Mouse (Mus musculus): ENCODE measurements around the gene Clmp.

Gene Clmp

DNA sequence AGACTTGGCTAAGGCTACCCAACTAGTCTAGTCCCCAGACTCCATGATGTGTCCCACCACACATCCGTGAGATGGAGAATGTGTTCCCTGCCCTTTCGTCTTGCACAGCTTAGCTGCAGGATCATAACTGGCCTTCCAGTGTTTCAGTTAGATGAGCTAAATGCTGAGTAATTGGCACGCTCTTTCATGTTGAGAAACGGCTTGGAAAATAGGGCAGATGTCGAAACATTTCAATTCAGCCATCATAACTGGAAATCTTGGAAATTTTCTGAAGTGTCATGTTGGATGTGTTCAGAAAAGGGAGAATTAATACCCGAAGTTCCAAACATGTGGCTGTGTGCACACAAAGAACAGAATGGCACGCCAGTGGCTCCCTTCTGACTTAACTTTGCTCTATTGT is 4.7 kb downstream of the Clmp start:
- no peak for DNase-seq (ENCODE audit: extremely low spot score)

DNA sequence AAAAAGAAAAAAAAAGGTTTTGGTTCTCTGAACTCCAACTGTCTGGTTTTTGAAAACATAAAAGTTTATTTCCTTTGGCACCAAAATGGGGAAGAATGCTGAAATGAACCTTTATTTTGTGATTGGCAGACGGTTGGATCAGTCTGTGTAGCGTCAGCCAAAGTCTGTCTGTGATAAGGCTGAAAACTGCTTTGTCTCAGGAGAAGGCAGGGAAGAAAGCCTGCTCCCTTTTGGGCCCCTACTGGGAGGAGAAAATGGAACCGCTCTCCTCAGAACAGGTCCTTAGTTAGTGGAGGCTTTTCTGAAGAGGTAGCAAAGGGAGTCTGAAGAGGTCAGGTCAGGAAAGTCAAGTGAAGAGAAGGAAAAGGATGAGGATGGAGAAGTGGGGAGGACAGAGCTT is 7.3 kb downstream of the Clmp start:
- no peak for DNase-seq (ENCODE audit: extremely low spot score)

DNA sequence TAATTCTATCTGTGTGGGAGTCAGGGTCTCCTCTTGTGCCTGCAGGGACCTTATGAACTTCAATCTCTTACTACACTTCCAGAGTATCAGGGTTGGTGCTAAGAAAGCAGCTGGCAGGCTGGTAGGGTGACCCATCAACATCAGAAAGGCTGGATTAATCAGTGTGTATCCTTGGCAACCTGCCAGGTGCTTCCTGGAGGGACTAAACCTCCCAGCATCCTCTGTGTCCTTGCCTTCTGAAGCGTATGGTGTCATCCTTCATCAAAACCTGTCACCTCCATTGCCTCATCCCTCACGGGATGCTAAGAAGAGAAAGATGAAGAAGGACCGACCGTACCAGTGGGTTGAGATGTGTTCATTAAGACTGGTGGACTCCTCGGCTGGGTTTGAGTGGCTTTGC is 8.0 kb downstream of the Clmp start:
- DNase-seq (ENCODE audit: extremely low spot score): no peak

DNA sequence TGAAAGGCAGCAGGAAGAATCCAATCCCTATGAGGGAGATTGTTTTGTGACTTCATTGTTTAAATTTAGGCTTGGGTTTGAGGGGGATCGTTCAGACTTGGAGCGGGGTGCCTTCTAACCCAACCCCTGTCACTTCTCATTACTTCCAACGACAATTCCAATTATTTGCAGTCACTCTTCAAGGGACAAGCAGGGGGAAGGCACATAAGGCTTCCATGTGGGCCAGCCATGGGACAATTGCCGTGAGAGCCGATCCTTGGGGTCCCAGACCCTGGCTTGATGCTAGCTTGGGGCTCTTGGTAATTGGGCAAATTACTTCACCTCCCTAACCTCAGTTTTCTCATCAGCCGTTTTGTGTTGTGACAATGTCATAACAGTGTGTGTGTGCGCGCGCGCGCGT is 8.5 kb downstream of the Clmp start:
- DNase-seq (ENCODE audit: extremely low spot score): no peak

DNA sequence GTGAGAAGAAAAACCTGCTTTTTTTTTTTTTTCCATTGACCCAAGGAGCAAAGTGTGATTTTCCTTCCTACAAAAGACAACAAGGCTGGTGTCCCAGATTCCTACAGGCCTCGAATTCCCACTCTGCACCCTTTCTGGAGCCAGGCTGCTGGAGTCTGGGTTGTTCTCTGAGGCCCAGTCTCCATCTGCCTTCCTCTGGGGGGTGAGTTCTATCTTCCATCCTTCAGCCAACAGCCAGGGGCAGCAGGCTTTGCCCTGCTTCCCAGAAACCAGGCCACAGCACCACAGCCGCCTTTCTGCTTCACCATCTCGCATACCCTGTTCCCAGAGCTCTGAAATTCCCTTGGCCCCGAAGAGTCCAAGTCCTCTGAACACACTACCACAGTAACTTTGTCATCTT is 10.3 kb downstream of the Clmp start:
- DNase-seq (ENCODE audit: extremely low spot score): no peak

DNA sequence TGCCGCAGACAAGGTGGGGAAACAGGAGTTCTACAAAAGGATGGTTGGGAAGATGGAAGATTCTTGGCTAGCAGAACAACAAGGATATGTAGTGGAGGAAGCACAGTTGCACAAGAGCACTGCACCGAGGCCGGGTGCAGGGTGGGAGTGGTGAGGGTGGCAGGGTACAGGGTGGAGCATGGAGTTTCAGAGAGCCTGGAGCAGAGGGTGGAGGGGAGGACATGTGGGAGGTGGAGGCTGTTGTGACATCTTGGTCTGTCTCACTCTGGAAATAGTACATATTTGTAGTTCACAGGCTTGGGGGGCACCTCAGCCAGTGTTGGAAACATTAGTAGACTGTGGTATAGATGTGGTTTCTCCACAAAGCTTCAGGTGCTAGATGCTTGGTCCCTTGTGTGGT is 13.4 kb downstream of the Clmp start:
- no peak for DNase-seq (ENCODE audit: extremely low spot score)

DNA sequence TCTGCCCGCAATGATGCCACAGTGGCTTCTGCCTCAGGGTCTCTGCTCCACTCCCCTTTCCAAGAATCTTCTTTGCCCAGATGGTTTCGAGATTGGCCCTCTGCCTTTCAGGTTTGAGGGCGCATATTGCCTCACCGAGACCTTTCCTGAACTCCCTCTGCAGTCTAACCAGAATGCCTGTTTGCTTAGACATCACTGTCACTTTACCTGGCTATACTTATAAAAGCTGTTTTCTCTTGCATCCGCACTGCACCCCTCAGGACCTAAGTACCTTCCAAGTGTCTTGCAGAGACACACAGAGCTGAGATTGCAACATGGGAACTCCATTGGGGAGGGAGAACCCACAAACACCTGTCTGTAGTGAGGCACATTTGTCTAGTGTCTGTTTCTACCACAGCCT is 14.5 kb downstream of the Clmp start:
- no peak for DNase-seq (ENCODE audit: extremely low spot score)

DNA sequence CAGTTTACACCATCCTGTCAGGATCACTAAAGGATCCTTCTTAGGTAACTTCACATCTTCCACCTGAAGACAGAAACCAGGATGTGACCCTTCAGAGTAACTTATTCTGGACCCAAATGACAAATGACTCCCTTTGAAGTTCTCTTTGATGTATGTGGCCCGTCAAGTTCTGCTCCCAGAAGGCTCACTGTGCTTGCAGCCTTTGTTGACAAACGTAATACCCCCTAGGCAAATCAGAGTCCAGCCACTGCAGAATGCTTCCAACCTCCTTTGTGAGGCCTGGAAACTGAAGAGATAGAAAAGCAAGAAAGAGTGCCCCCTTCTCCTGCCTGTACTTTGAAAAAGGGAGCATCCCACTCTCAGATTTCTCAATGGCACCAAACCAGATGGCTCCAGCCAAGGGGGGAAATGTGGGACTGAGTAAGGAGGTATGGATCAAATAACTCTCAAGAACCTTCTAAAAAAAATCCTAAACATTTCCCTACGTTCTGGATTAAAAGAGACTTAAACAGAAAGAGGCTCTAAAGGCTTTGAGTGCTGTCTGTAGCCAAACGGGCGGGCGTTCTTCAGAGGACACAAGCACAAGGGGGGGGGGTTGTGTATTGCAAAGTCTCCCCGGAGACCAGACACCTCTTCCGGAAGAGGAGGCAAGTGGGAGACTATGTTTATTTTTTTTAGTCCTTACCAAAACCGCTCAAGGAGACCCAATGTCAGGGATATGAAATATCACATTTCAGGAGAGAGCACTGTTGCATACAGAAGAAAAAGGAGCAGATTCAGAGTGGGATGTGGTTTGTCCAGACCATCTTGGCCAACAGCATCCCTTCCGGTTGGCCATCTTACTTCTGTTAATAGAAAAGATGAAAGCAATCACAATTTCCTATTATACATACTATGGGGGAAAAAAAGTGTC is 18.9 kb downstream of the Clmp start:
- peak; percentile 46 for DNase-seq (ENCODE audit: extremely low spot score)

DNA sequence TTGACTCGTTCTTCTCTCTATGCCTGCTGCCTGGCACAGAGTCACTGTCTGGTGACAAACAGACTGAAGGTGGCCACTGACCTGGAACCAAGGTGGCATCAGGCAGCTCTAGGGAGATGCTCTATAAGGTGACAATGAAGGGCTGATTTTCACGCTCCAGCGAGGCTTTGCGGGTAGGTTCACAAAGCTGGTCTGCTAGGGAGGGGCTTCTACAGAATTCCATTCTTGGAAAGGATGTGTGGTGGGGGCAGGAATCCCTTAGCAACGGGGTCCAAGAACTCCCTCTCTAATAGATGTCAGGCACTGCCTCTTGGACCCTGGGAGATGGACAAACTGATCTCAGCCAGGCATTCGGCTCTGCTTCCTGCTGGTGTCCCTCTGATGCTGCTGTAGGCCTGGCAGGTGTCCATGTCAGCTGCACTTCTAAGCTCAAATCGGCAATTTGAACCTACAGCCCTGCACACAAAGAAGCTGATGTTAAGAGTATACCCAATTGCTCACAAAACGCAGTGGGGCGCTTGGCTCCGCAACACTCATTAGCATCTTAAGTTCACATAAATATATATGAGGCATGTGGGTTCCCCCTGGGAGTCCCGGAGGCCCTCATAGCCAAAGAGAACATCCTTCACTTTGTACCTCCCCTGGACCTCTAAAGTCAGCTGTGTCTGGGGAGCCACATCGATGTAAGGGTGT is 22.8 kb downstream of the Clmp start:
- DNase-seq (ENCODE audit: extremely low spot score): no peak

DNA sequence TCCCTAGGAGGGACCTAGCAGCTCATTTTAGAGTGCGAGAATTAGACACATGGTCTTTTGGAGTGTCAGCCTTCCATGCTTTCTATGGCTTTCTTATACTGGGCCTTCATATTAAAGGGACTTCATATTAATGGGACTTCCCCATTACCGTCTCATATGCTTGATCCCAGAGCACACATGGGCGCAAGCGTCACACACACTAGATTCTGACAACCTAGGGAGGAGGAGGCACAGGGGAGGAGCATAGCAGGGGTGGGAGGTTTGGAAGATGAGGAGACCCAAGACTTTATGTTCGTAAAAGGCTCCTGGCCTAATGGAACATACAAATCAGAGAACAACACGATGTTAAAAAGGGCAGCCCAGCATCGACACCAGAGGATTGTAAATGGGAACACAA is 23.4 kb downstream of the Clmp start:
- DNase-seq (ENCODE audit: extremely low spot score): no peak

DNA sequence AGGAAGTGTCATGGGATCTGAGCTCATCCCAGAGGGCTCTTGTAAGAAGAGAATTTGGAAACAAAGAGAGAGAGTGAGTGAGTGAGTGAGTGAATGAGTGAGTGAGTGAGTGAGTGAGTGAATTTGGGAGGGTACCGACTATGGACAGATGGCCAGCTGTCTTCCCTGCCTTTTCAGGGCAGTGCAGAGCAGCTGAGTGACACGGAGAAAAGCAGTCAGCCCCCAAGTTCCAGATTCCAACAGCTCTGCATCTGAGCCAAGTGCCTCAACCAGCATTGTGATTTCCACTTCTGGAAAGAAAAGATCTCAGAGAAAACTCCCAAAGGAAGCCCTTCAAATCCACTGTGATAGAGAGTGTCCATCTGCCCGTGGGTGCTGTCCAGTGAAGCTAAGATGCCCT is 23.8 kb downstream of the Clmp start:
- no peak for DNase-seq (ENCODE audit: extremely low spot score)

DNA sequence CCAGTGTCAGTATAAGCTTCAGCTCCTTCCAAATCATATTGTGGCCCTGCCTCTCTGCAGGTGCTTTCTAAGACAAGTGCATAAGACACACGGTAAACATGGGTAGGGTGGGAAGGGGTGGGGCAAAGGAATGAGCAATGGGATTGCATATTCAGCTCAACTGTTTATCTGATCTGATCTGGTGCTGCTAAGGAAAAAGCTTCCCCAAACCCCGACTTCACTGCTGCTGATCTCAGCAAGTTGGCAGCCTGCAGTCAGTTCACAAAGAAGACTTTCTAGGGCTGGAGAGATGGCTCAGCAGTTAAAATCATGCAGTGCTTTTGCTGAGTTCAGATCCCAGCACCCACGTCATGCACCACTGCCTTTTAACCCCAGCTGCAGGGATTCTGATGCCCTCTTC is 24.2 kb downstream of the Clmp start:
- no peak for DNase-seq (ENCODE audit: extremely low spot score)

DNA sequence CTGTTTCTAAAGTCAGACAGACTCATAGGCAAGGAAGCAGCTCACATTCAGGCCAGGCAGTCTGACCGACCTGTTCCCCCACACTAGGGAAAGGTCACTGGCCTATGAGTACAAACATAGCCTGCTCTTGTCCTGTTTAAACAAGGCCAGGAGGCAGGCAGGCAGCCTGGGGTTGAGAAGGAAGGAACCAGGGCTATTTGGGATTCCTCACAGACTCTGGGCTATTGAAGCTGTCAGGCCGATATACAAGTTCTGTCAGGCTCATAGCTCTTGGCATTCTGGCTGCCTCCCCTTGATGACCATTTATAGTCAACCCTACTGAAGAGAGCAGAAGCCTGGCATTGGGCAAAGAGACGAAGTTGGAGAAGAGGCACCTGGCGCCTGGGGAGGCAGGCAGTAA is 25.9 kb downstream of the Clmp start:
- DNase-seq (ENCODE audit: extremely low spot score): no peak

DNA sequence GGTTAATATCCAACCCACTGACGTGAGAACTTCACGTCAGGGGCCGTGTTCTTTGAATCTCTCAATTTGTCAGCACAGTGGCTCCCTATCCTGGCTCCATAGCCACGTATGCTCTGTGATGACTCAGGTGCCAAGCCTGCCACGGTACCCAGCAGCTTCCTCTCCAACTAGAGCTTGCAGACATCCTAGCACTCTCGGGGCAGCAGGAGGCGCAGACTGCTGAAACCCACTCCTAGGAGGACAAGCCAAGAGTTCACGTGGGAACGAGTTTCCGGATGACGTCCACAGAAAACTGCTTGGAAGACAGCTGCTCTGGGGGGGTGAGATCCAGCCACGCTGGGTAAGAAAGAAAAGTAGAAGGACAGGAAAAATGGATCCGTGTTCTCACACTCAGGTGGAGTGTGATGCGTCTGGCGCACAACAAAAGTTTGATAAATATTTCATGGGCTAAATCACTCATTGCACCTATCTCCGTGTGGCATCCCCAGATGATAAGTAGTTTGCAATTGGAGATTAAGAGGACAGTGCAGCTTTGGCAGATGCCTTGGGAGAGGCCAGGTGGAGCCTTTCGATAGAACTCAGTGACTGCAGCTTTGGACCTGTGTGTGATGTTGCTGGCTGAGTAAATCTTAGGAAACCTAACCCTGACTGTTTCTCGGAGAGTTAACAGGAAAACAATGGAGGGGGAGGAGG is 31.6 kb downstream of the Clmp start:
- DNase-seq (ENCODE audit: extremely low spot score): no peak

DNA sequence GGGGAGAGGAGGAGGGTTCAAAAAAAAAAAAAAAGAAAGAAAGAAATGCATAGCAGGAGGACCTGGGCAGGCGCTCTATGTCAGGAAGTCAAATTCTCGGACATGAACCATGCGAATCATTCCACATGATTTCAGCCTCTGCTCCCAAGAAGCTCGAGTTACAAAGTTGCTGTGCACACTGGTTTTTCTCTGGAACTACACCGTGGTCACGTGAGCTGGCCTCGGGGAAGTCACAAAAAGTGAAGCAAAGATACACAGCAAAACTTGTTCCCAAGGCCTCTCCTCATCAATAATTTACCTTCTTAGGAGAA is 32.1 kb downstream of the Clmp start:
- no peak for DNase-seq (ENCODE audit: extremely low spot score)

DNA sequence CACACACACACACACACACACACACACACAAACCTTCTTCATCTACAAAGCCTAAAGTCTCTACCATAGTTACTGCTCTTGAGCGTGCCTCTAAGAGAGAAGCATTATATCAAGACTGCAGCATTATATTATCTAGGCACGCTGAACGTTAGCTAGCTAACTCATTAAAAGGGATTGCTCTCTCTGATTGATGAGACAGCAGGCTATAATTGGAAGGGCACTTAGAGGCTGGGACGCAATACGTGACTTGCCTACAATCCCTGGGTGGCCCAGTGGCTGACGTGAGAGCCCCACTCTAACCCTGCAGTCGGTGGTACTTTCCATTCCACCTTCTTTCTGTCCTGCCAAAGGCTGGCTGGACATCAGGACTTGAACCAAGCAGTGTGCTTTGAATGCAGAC is 35.1 kb downstream of the Clmp start:
- no peak for DNase-seq (ENCODE audit: extremely low spot score)

DNA sequence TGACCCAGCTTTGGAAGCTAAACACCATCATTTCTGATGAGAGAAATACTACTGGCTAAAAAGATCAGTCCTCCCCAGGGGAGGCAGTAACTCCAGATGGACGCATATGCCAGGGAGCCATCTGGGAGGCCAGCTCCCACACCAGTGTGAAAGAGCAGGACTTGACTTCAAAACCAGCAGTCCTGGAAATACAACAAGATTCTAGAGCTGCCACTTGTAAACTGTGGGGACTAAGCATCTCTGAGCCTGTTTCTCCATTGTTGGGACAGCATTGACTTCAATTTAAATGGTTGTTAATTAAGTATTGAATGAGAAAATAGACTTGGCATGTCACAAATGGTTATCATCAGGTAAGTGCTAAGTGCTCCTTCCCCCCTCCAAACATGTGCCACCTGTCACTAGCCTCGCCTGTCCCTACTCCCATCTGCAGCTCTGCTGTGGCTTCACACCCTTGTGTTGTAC is 37.6 kb downstream of the Clmp start:
- DNase-seq (ENCODE audit: extremely low spot score): no peak

DNA sequence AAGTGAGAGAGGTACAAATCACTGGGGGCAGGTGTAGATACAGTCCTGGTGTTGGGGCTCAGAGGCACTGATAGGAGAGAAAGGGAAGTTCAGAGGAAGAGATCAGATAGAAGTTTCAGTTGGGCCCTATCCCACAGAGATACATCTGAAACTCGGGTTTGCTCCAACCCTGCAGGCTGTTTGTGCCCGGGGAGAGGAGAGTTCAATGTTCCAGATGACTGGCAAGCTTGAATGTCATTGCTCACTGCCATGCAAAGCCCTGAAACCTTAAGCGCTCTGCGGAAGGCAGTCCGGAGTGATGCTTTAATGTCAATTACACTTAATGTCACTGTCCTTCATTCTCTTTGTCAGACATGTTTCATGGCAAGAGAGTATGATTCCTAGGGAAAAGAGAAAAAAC is 39.2 kb downstream of the Clmp start:
- no peak for DNase-seq (ENCODE audit: extremely low spot score)

DNA sequence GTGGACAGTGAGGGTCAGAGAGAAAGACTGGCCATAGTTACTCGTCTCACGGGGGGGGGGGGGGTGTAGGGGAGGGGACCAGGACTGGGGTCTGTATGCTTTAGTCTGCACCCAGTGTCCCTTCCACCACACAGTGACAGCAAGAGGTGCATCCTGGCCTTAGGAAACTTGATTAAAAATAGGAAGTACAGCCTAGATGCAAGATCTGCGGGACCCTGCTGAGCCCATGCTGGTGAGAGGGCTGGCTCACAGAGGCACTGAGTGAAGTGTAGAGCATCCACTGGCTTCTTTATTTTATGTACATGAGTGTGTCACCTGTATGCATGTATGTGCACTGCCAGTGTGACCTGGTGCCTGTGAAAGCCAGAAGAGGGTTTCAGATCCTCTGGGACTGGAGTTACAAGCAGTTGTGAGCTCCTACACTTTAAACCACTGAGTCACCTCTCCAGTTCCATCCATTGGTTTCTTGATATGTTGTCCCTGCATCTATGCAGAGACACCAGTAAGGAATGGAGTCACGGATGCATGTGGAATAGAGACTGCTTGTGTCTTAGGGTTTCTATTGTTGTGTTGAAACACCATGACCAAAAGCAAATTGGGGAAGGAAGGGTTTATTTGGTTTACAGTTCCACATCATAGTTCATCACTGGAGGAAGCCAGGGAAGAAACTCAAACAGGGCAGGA is 41.5 kb downstream of the Clmp start:
- DNase-seq (ENCODE audit: extremely low spot score): no peak

DNA sequence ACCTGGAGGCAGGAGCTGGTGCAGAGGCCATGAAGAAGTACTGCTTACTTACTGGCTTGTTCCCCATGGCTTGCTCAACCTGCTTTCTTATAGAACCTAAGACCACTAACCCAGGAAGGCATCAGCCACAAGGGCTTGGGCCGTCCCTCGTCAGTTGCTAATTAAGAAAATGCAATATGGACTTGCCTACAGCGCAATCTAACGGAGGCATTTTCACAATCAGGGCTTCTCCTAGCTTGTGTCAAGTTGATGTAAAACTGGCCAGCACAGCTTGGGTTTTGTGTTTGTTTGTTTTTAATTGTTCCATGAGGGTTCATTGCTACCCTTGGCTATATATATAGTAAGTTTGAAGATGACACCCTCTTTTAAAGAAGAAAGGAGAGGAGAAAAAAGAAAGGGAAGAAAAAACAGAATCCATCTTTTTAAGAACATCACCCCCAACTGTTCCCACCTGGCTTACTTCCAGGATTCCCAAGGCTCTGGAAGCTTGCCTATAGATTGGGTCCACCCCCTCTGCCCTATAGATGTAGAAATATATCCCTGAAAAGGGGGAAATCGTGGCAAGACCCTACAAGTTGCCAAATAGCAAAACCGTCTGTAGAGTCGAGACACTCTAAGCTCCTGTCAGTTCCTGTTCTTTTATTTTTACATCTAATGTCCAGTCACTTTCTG is 42.2 kb downstream of the Clmp start:
- DNase-seq (ENCODE audit: extremely low spot score): no peak

DNA sequence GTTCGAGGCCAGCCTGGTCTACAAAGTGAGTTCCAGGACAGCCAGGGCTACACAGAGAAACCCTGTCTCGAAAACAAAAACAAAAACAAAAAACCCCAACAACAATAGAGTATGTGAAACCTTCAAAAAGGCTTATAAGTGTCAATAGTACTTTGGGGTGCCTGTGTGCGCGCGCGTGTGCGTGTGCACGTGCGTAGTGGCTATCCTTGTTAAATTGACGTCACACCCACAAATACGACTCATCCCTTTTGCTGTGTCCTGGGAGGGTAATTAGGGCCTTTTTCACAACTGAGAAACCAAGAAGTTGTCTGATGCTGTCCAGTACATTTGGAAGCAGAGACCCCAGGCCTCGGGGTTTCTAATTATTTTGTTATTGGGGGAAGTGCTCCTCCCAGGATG is 44.5 kb downstream of the Clmp start:
- no peak for DNase-seq (ENCODE audit: extremely low spot score)
